Mouse (Mus musculus): ENCODE results near the gene Kctd2. TPM values are rescaled to one million over a fixed set of nuclear protein-coding genes. Genes with fewer than 3 reads are reported as not detected.

Gene Kctd2
- polyA plus RNA-seq, 1 experiment from 2014 or later = 26.3 TPM

- WGBS = 3% methylated on average over 50 of the region's 50 CpGs
- peak within 1 kb of the TSS; percentile 85 for H3K9ac ChIP-seq (replicated peaks)
- peak; percentile 90 for ATAC-seq (replicated peaks)
- H3K27ac ChIP-seq (replicated peaks) = peak within 1 kb of the TSS; percentile 86
- H3K4me1 ChIP-seq = peaks cover 22% of the 10 kb centered on the region
- peak within 1 kb of the TSS; percentile 75 for H3K4me3 ChIP-seq
- H3K27me3 ChIP-seq = no peaks in the 10 kb centered on the region
- peak within 1 kb of the TSS; percentile 71 for H3K4me2 ChIP-seq (replicated peaks)
- no peaks in the 10 kb centered on the region for H3K9me3 ChIP-seq
- H3K36me3 ChIP-seq = 0 out of 2 replicates have a peak, but pooled peaks cover 6% of the 10 kb centered on the region
These were observed 16.4 kb upstream of the Kctd2 start, which contains the start of gene Mrpl58 for GRCm38 (mm10) chr11:115403338-115404124. Gene Mrpl58, plus strand, starts transcription at chr11:115403752.

- H3K27ac ChIP-seq (replicated peaks) = no peak overlapping the region
- no peaks in the 10 kb centered on the region for H3K9me3 ChIP-seq
- peaks cover 14% of the 10 kb centered on the region for H3K36me3 ChIP-seq
- peaks cover 40% of the 10 kb centered on the region for H3K4me1 ChIP-seq
- ATAC-seq (replicated peaks) = no peak
- 94% methylated on average over 6 of the region's 6 CpGs for WGBS
- H3K9ac ChIP-seq (replicated peaks) = no peak overlapping the region
- no peak overlapping the region for H3K4me3 ChIP-seq
- H3K27me3 ChIP-seq = no peaks in the 10 kb centered on the region
- no peak overlapping the region for H3K4me2 ChIP-seq (replicated peaks)
These were observed 14.2 kb upstream of the Kctd2 start for GRCm38 (mm10) chr11:115405723-115406122.

- H3K4me2 ChIP-seq (replicated peaks) = no peak overlapping the region
- no peak overlapping the region for H3K27ac ChIP-seq (replicated peaks)
- H3K9me3 ChIP-seq = no peaks in the 10 kb centered on the region
- H3K36me3 ChIP-seq = peaks cover 21% of the 10 kb centered on the region
- no peak for ATAC-seq (replicated peaks)
- 95% methylated on average over 17 of the region's 17 CpGs for whole genome bisulfite sequencing
- no peak overlapping the region for H3K9ac ChIP-seq (replicated peaks)
- H3K4me1 ChIP-seq = peaks cover 45% of the 10 kb centered on the region
- H3K4me3 ChIP-seq = no peak overlapping the region
- H3K27me3 ChIP-seq = no peaks in the 10 kb centered on the region
These were observed 13.0 kb upstream of the Kctd2 start for GRCm38 (mm10) chr11:115406858-115407401.

- Histone ChIP-seq H3K4me2 (replicated peaks) (no peak overlapping the region), H3K4me1 (peaks cover 54% of the 10 kb centered on the region), H3K9me3 (no peaks in the 10 kb centered on the region), H3K27ac (replicated peaks) (peak overlapping the region; percentile 65), H3K36me3 (peaks cover 21% of the 10 kb centered on the region), H3K9ac (replicated peaks) (no peak overlapping the region), H3K27me3 (no peaks in the 10 kb centered on the region), H3K4me3 (no peak overlapping the region)
- 70% methylated on average over 6 of the region's 6 CpGs for WGBS
- ATAC-seq (replicated peaks) = no peak
These were observed 11.5 kb upstream of the Kctd2 start for GRCm38 (mm10) chr11:115408266-115408920.

GRCm38 (mm10) chr11:115409556-115409955 lies 10.4 kb upstream of the Kctd2 start:
- no peak for ATAC-seq (replicated peaks)
- Histone ChIP-seq H3K4me1 (peaks cover 54% of the 10 kb centered on the region), H3K27ac (replicated peaks) (peak overlapping the region; percentile 65), H3K4me3 (no peak overlapping the region), H3K36me3 (peaks cover 21% of the 10 kb centered on the region), H3K4me2 (replicated peaks) (peak overlapping the region; percentile 5; the same call in 1 of the 2 replicates), H3K9me3 (no peaks in the 10 kb centered on the region), H3K9ac (replicated peaks) (peak overlapping the region; percentile 15; the same call in 1 of the 2 replicates), H3K27me3 (no peaks in the 10 kb centered on the region)
- WGBS = 6% methylated on average over 7 of the region's 7 CpGs

- H3K4me2 ChIP-seq (replicated peaks) = peak overlapping the region; percentile 93
- H3K9ac ChIP-seq (replicated peaks) = peak overlapping the region; percentile 97
- H3K27ac ChIP-seq (replicated peaks) = peak overlapping the region; percentile 84
- H3K27me3 ChIP-seq = no peaks in the 10 kb centered on the region
- no peaks in the 10 kb centered on the region for H3K9me3 ChIP-seq
- ATAC-seq (replicated peaks) = peak; percentile 73
- peaks cover 13% of the 10 kb centered on the region for H3K36me3 ChIP-seq
- H3K4me3 ChIP-seq = peak overlapping the region; percentile 97
- peaks cover 28% of the 10 kb centered on the region for H3K4me1 ChIP-seq
- WGBS = 2% methylated on average over 36 of the region's 45 CpGs
These were observed 635 bp downstream of the Kctd2 start for GRCm38 (mm10) chr11:115420336-115421190.

GRCm38 (mm10) chr11:115421328-115421727 lies 1.4 kb downstream of the Kctd2 start:
- H3K4me2 ChIP-seq (replicated peaks) = peak overlapping the region; percentile 93
- peak overlapping the region; percentile 97; the same call in 1 of the 2 replicates for H3K4me3 ChIP-seq
- H3K27me3 ChIP-seq = no peaks in the 10 kb centered on the region
- H3K27ac ChIP-seq (replicated peaks) = no peak overlapping the region
- peak overlapping the region; percentile 97 for H3K9ac ChIP-seq (replicated peaks)
- peaks cover 10% of the 10 kb centered on the region for H3K36me3 ChIP-seq
- no peaks in the 10 kb centered on the region for H3K9me3 ChIP-seq
- peaks cover 28% of the 10 kb centered on the region for H3K4me1 ChIP-seq
- no peak for ATAC-seq (replicated peaks)
- 61% methylated on average over 1 of the region's 1 CpGs for WGBS

- peaks cover 13% of the 10 kb centered on the region for H3K36me3 ChIP-seq
- no peak for ATAC-seq (replicated peaks)
These were observed 2.0 kb downstream of the Kctd2 start for GRCm38 (mm10) chr11:115421972-115422371.

GRCm38 (mm10) chr11:115423091-115423490 lies 3.2 kb downstream of the Kctd2 start:
- H3K27me3 ChIP-seq = no peaks in the 10 kb centered on the region
- H3K4me1 ChIP-seq = peaks cover 35% of the 10 kb centered on the region
- peaks cover 13% of the 10 kb centered on the region for H3K36me3 ChIP-seq
- no peak overlapping the region for H3K27ac ChIP-seq (replicated peaks)
- ATAC-seq (replicated peaks) = no peak
- H3K9me3 ChIP-seq = no peaks in the 10 kb centered on the region
- no peak overlapping the region for H3K9ac ChIP-seq (replicated peaks)
- H3K4me2 ChIP-seq (replicated peaks) = no peak overlapping the region
- WGBS = 89% methylated on average over 3 of the region's 3 CpGs
- no peak overlapping the region for H3K4me3 ChIP-seq

More at GRCm38 (mm10) chr11:115421972-115422371, 2.0 kb downstream of the Kctd2 start:
- Histone ChIP-seq H3K4me3 (no peak overlapping the region), H3K27me3 (no peaks in the 10 kb centered on the region), H3K9me3 (no peaks in the 10 kb centered on the region), H3K4me2 (replicated peaks) (no peak overlapping the region), H3K9ac (replicated peaks) (no peak overlapping the region), H3K4me1 (peaks cover 28% of the 10 kb centered on the region), H3K27ac (replicated peaks) (no peak overlapping the region)
- 87% methylated on average over 16 of the region's 16 CpGs for WGBS

GRCm38 (mm10) chr11:115424666-115425065 lies 4.7 kb downstream of the Kctd2 start:
- Histone ChIP-seq H3K4me1 (peaks cover 22% of the 10 kb centered on the region), H3K9ac (replicated peaks) (no peak overlapping the region), H3K36me3 (peaks cover 19% of the 10 kb centered on the region), H3K4me3 (no peak overlapping the region), H3K9me3 (no peaks in the 10 kb centered on the region), H3K4me2 (replicated peaks) (no peak overlapping the region), H3K27me3 (no peaks in the 10 kb centered on the region), H3K27ac (replicated peaks) (no peak overlapping the region)
- 88% methylated on average over 7 of the region's 7 CpGs for WGBS
- ATAC-seq (replicated peaks) = no peak

- no peak overlapping the region for H3K4me2 ChIP-seq (replicated peaks)
- H3K27me3 ChIP-seq = no peaks in the 10 kb centered on the region
- H3K27ac ChIP-seq (replicated peaks) = no peak overlapping the region
- H3K9ac ChIP-seq (replicated peaks) = no peak overlapping the region
- WGBS = 89% methylated on average over 6 of the region's 6 CpGs
- ATAC-seq (replicated peaks) = no peak
- peaks cover 21% of the 10 kb centered on the region for H3K4me1 ChIP-seq
- peaks cover 25% of the 10 kb centered on the region for H3K36me3 ChIP-seq
- no peak overlapping the region for H3K4me3 ChIP-seq
- no peaks in the 10 kb centered on the region for H3K9me3 ChIP-seq
These were observed 5.7 kb downstream of the Kctd2 start for GRCm38 (mm10) chr11:115425671-115426070.

Data from forebrain, embryonic 15.5 days (tissue).